Mouse (Mus musculus): Measurements from ENCODE around the gene Noct. TPM values are rescaled to one million over a fixed set of nuclear protein-coding genes. Genes with fewer than 3 reads are reported as not detected.

The Noct gene
- polyA plus RNA-seq, 2 experiments = 19.0 to 25.5 TPM

DNA sequence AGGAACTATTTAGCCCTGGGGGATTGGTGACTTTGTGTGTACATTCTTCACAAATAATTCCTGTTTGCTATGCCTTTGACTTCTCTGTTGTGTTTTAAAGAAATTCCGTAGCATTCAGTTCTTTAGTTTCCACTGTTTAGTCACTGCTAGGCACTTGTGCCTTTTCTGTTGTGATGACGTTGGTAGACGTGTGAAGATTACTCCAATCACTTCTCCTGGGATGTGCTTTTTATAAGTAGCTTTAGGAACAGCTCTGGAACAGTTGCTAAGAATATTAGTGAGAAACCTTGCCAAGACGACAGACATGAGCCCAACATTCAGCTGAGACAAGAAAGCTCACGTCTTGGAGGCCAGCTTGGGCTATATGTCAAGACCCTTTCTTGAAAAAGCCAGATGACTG lies 26.8 kb downstream of the Noct start:
- H3K4me3 ChIP-seq (ENCODE audit: insufficient read depth in 1 of 2, low read depth in 2 of 2, low read length in 2 of 2) = no peak overlapping the region
- no peaks in the 10 kb centered on the region for H3K4me1 ChIP-seq (replicated peaks; ENCODE audit: control insufficient read depth in 2 of 2, insufficient read depth in 2 of 2, low read length in 1 of 2)
- no peak for ATAC-seq (ENCODE audit: insufficient read depth)
- H3K27me3 ChIP-seq (ENCODE audit: control insufficient read depth, insufficient read depth, low read length) = no peaks in the 10 kb centered on the region
- H3K9ac ChIP-seq (replicated peaks) = no peak overlapping the region
- DNase-seq (ENCODE audit: low read depth in 3 of 3, low spot score in 3 of 3) = no peak
- H3K36me3 ChIP-seq (replicated peaks; ENCODE audit: control insufficient read depth, insufficient read depth, low read depth) = peaks cover 89% of the 10 kb centered on the region
- no peak overlapping the region for H3K4me2 ChIP-seq (ENCODE audit: low read depth)
- WGBS (ENCODE audit: insufficient replicate concordance) = 79% methylated on average over 5 of the region's 5 CpGs
- H3K9me3 ChIP-seq (ENCODE audit: control insufficient read depth, low read length) = no peaks in the 10 kb centered on the region
- TF ChIP-seq CTCF (IDR thresholded peaks at IDR 0.05; ENCODE audit: low read depth) = no peak
- no peak for TF ChIP-seq EP300 (IDR thresholded peaks at IDR 0.05; ENCODE audit: low read depth)
- no peak overlapping the region for H3K27ac ChIP-seq

GRCm38 (mm10) chr3:51252223-51252622 lies 28.0 kb downstream of the Noct start:
- ATAC-seq (ENCODE audit: insufficient read depth) (no peak), DNase-seq (ENCODE audit: low read depth in 3 of 3, low spot score in 3 of 3) (no peak)
- TF ChIP-seq EP300 (IDR thresholded peaks at IDR 0.05; ENCODE audit: low read depth) (no peak), CTCF (IDR thresholded peaks at IDR 0.05; ENCODE audit: low read depth) (no peak)
- Histone ChIP-seq H3K27ac (no peak overlapping the region), H3K27me3 (ENCODE audit: control insufficient read depth, insufficient read depth, low read length) (no peaks in the 10 kb centered on the region), H3K36me3 (replicated peaks; ENCODE audit: control insufficient read depth, insufficient read depth, low read depth) (peaks cover 92% of the 10 kb centered on the region), H3K9me3 (ENCODE audit: control insufficient read depth, low read length) (no peaks in the 10 kb centered on the region), H3K4me2 (ENCODE audit: low read depth) (no peak overlapping the region), H3K4me1 (replicated peaks; ENCODE audit: control insufficient read depth in 2 of 2, insufficient read depth in 2 of 2, low read length in 1 of 2) (no peaks in the 10 kb centered on the region), H3K4me3 (ENCODE audit: insufficient read depth in 1 of 2, low read depth in 2 of 2, low read length in 2 of 2) (no peak overlapping the region), H3K9ac (replicated peaks) (no peak overlapping the region)
- 96% methylated on average over 1 of the region's 1 CpGs for WGBS (ENCODE audit: insufficient replicate concordance)

DNA sequence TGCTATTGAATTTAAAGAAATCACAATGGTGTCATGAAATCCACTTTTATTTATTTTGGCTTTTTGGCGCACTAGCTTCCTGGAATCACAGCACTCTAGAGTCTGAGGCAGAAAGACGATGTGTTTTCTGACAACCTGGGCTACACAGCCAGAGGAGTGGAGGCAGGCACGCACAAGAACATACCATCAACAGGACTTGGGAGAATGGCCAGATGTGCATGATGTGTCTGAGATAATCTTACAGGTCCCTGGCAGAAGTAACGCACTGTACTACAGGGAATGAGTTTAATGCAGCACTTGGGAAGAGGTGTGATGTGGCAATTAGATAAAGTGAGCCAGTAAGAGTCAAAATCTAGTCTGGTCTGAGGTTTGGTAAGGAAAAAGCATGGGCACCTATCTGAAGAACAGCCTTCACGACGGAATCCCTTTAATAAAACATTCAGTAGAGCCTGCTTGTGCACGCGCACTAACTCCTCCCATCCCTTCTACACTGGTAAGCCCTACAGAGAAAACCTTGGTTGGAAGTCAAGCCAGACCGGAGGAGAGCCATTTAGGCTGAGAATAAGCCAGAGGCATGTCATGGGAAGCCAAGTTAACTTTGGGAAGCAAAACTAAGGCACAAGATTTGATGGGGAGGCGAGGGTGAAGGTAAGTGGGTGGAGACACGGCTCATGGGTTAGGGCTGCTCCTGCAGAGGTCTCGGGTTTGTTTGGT lies 28.6 kb downstream of the Noct start:
- peaks cover 92% of the 10 kb centered on the region for H3K36me3 ChIP-seq (replicated peaks; ENCODE audit: control insufficient read depth, insufficient read depth, low read depth)
- DNase-seq (ENCODE audit: low read depth in 3 of 3, low spot score in 3 of 3) = no peak
- no peaks in the 10 kb centered on the region for H3K27me3 ChIP-seq (ENCODE audit: control insufficient read depth, insufficient read depth, low read length)
- H3K9ac ChIP-seq (replicated peaks) = no peak overlapping the region
- H3K4me2 ChIP-seq (ENCODE audit: low read depth) = no peak overlapping the region
- WGBS (ENCODE audit: insufficient replicate concordance) = 81% methylated on average over 12 of the region's 12 CpGs
- H3K27ac ChIP-seq = no peak overlapping the region
- no peaks in the 10 kb centered on the region for H3K4me1 ChIP-seq (replicated peaks; ENCODE audit: control insufficient read depth in 2 of 2, insufficient read depth in 2 of 2, low read length in 1 of 2)
- no peak for TF ChIP-seq CTCF (IDR thresholded peaks at IDR 0.05; ENCODE audit: low read depth)
- H3K4me3 ChIP-seq (ENCODE audit: insufficient read depth in 1 of 2, low read depth in 2 of 2, low read length in 2 of 2) = no peak overlapping the region
- no peaks in the 10 kb centered on the region for H3K9me3 ChIP-seq (ENCODE audit: control insufficient read depth, low read length)
- ATAC-seq (ENCODE audit: insufficient read depth) = no peak

DNA sequence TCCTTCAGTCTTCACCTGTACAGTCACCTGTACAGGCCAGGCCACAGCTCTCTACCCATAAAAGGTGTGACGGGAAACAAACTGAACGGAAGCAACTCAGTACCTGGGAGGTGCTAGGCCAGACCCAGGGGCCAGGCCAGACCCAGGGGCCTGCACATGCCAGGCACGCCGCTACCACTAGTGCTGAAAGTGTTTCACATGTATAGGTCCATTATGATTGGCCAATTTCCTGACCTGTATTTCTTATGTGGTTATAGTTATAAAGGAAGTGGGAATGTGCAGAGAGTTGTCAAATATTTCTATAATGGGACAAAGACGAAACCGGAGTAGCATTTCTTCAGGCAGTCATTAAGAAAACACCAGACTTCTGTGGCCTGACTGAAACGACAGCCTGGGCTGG lies 30.5 kb downstream of the Noct start:
- WGBS (ENCODE audit: insufficient replicate concordance) = 82% methylated on average over 7 of the region's 7 CpGs
- H3K36me3 ChIP-seq (replicated peaks; ENCODE audit: control insufficient read depth, insufficient read depth, low read depth) = peaks cover 88% of the 10 kb centered on the region
- no peak overlapping the region for H3K9ac ChIP-seq (replicated peaks)
- no peaks in the 10 kb centered on the region for H3K4me1 ChIP-seq (replicated peaks; ENCODE audit: control insufficient read depth in 2 of 2, insufficient read depth in 2 of 2, low read length in 1 of 2)
- TF ChIP-seq EP300 (IDR thresholded peaks at IDR 0.05; ENCODE audit: low read depth) (no peak), CTCF (IDR thresholded peaks at IDR 0.05; ENCODE audit: low read depth) (no peak)
- no peaks in the 10 kb centered on the region for H3K9me3 ChIP-seq (ENCODE audit: control insufficient read depth, low read length)
- no peak for DNase-seq (ENCODE audit: low read depth in 3 of 3, low spot score in 3 of 3)
- no peak overlapping the region for H3K4me3 ChIP-seq (ENCODE audit: insufficient read depth in 1 of 2, low read depth in 2 of 2, low read length in 2 of 2)
- H3K27me3 ChIP-seq (ENCODE audit: control insufficient read depth, insufficient read depth, low read length) = no peaks in the 10 kb centered on the region
- H3K27ac ChIP-seq = no peak overlapping the region
- no peak overlapping the region for H3K4me2 ChIP-seq (ENCODE audit: low read depth)
- ATAC-seq (ENCODE audit: insufficient read depth) = no peak

GRCm38 (mm10) chr3:51256450-51256849 lies 32.2 kb downstream of the Noct start:
- no peak for ATAC-seq (ENCODE audit: insufficient read depth)
- Histone ChIP-seq H3K9ac (replicated peaks) (no peak overlapping the region), H3K9me3 (ENCODE audit: control insufficient read depth, low read length) (no peaks in the 10 kb centered on the region), H3K4me1 (replicated peaks; ENCODE audit: control insufficient read depth in 2 of 2, insufficient read depth in 2 of 2, low read length in 1 of 2) (no peaks in the 10 kb centered on the region), H3K4me2 (ENCODE audit: low read depth) (no peak overlapping the region), H3K27me3 (ENCODE audit: control insufficient read depth, insufficient read depth, low read length) (no peaks in the 10 kb centered on the region), H3K36me3 (replicated peaks; ENCODE audit: control insufficient read depth, insufficient read depth, low read depth) (peaks cover 85% of the 10 kb centered on the region), H3K27ac (no peak overlapping the region), H3K4me3 (ENCODE audit: insufficient read depth in 1 of 2, low read depth in 2 of 2, low read length in 2 of 2) (no peak overlapping the region)
- no peak for TF ChIP-seq CTCF (IDR thresholded peaks at IDR 0.05; ENCODE audit: low read depth)
- no peak for TF ChIP-seq EP300 (IDR thresholded peaks at IDR 0.05; ENCODE audit: low read depth)
- no peak for DNase-seq (ENCODE audit: low read depth in 3 of 3, low spot score in 3 of 3)
- WGBS (ENCODE audit: insufficient replicate concordance) = 87% methylated on average over 12 of the region's 12 CpGs

All from liver, embryonic 14.5 days (tissue).